Mouse (Mus musculus): ENCODE results near the gene Bmpr2. TPM values are rescaled to one million over a fixed set of nuclear protein-coding genes. Genes with fewer than 3 reads are reported as not detected.

Bmpr2 gene
- polyA plus RNA-seq, 1 experiment from 2014 or later: 17.2 TPM

GRCm38 (mm10) chr1:59809921-59810320 lies 46.7 kb downstream of the Bmpr2 start:
- no peak for ATAC-seq (ENCODE audit: insufficient number of reproducible peaks, insufficient read depth, low FRiP score, low read depth)
- no peaks in the 10 kb centered on the region for H3K27me3 ChIP-seq (ENCODE audit: control insufficient read depth, insufficient read depth, low read length)
- no peaks in the 10 kb centered on the region for H3K4me1 ChIP-seq (ENCODE audit: control insufficient read depth, insufficient read depth, low read length)
- H3K36me3 ChIP-seq (ENCODE audit: control insufficient read depth, insufficient read depth, low read length): no peaks in the 10 kb centered on the region; the same call in 1 of the 2 replicates
- no peak overlapping the region for H3K4me2 ChIP-seq (replicated peaks; ENCODE audit: low read depth, low read length)
- H3K9me3 ChIP-seq (ENCODE audit: control insufficient read depth, low read depth, low read length): no peaks in the 10 kb centered on the region
- no peak overlapping the region for H3K4me3 ChIP-seq (ENCODE audit: low read depth, low read length)
- no peak overlapping the region for H3K9ac ChIP-seq (replicated peaks; ENCODE audit: low read depth, low read length)
- 80% methylated on average over 2 of the region's 2 CpGs for WGBS
- H3K27ac ChIP-seq (ENCODE audit: low read length): no peak overlapping the region

- Histone ChIP-seq H3K36me3 (ENCODE audit: control insufficient read depth, insufficient read depth, low read length) (peaks cover 13% of the 10 kb centered on the region), H3K4me2 (replicated peaks; ENCODE audit: low read depth, low read length) (no peak overlapping the region), H3K4me1 (ENCODE audit: control insufficient read depth, insufficient read depth, low read length) (no peaks in the 10 kb centered on the region), H3K27me3 (ENCODE audit: control insufficient read depth, insufficient read depth, low read length) (no peaks in the 10 kb centered on the region), H3K9me3 (ENCODE audit: control insufficient read depth, low read depth, low read length) (no peaks in the 10 kb centered on the region), H3K4me3 (ENCODE audit: low read depth, low read length) (no peak overlapping the region), H3K27ac (ENCODE audit: low read length) (no peak overlapping the region), H3K9ac (replicated peaks; ENCODE audit: low read depth, low read length) (no peak overlapping the region)
- no peak for ATAC-seq (ENCODE audit: insufficient number of reproducible peaks, insufficient read depth, low FRiP score, low read depth)
- WGBS: 78% methylated on average over 4 of the region's 4 CpGs
These were observed 49.6 kb downstream of the Bmpr2 start for GRCm38 (mm10) chr1:59812782-59813181.

GRCm38 (mm10) chr1:59825421-59825820 lies 62.2 kb downstream of the Bmpr2 start:
- no peak for ATAC-seq (ENCODE audit: insufficient number of reproducible peaks, insufficient read depth, low FRiP score, low read depth)
- no peaks in the 10 kb centered on the region for H3K9me3 ChIP-seq (ENCODE audit: control insufficient read depth, low read depth, low read length)
- no peak overlapping the region for H3K4me3 ChIP-seq (ENCODE audit: low read depth, low read length)
- no peaks in the 10 kb centered on the region for H3K27me3 ChIP-seq (ENCODE audit: control insufficient read depth, insufficient read depth, low read length)
- no peak overlapping the region for H3K4me2 ChIP-seq (replicated peaks; ENCODE audit: low read depth, low read length)
- no peak overlapping the region for H3K9ac ChIP-seq (replicated peaks; ENCODE audit: low read depth, low read length)
- no peak overlapping the region for H3K27ac ChIP-seq (ENCODE audit: low read length)
- no peaks in the 10 kb centered on the region for H3K4me1 ChIP-seq (ENCODE audit: control insufficient read depth, insufficient read depth, low read length)
- peaks cover 2% of the 10 kb centered on the region; the same call in 1 of the 2 replicates for H3K36me3 ChIP-seq (ENCODE audit: control insufficient read depth, insufficient read depth, low read length)

- H3K9me3 ChIP-seq (ENCODE audit: control insufficient read depth, low read depth, low read length): no peaks in the 10 kb centered on the region
- H3K36me3 ChIP-seq (ENCODE audit: control insufficient read depth, insufficient read depth, low read length): peaks cover 2% of the 10 kb centered on the region; the same call in 1 of the 2 replicates
- 81% methylated on average over 8 of the region's 8 CpGs for WGBS
- no peak overlapping the region for H3K4me2 ChIP-seq (replicated peaks; ENCODE audit: low read depth, low read length)
- H3K27me3 ChIP-seq (ENCODE audit: control insufficient read depth, insufficient read depth, low read length): no peaks in the 10 kb centered on the region
- ATAC-seq (ENCODE audit: insufficient number of reproducible peaks, insufficient read depth, low FRiP score, low read depth): no peak
- H3K9ac ChIP-seq (replicated peaks; ENCODE audit: low read depth, low read length): no peak overlapping the region
- no peaks in the 10 kb centered on the region for H3K4me1 ChIP-seq (ENCODE audit: control insufficient read depth, insufficient read depth, low read length)
- no peak overlapping the region for H3K27ac ChIP-seq (ENCODE audit: low read length)
- no peak overlapping the region for H3K4me3 ChIP-seq (ENCODE audit: low read depth, low read length)
These were observed 63.4 kb downstream of the Bmpr2 start for GRCm38 (mm10) chr1:59826583-59826982.

- 75% methylated on average over 2 of the region's 2 CpGs for WGBS
- Histone ChIP-seq H3K4me3 (ENCODE audit: low read depth, low read length) (no peak overlapping the region), H3K9ac (replicated peaks; ENCODE audit: low read depth, low read length) (no peak overlapping the region)
These were observed 66.2 kb downstream of the Bmpr2 start for GRCm38 (mm10) chr1:59829410-59829809.

GRCm38 (mm10) chr1:59830194-59830593 lies 67.0 kb downstream of the Bmpr2 start:
- Histone ChIP-seq H3K36me3 (ENCODE audit: control insufficient read depth, insufficient read depth, low read length) (no peaks in the 10 kb centered on the region; the same call in 1 of the 2 replicates), H3K27ac (ENCODE audit: low read length) (no peak overlapping the region), H3K4me2 (replicated peaks; ENCODE audit: low read depth, low read length) (no peak overlapping the region), H3K27me3 (ENCODE audit: control insufficient read depth, insufficient read depth, low read length) (no peaks in the 10 kb centered on the region), H3K9ac (replicated peaks; ENCODE audit: low read depth, low read length) (no peak overlapping the region), H3K4me1 (ENCODE audit: control insufficient read depth, insufficient read depth, low read length) (0 out of 2 replicates have a peak, but pooled peaks cover 6% of the 10 kb centered on the region), H3K9me3 (ENCODE audit: control insufficient read depth, low read depth, low read length) (no peaks in the 10 kb centered on the region), H3K4me3 (ENCODE audit: low read depth, low read length) (no peak overlapping the region)
- no peak for ATAC-seq (ENCODE audit: insufficient number of reproducible peaks, insufficient read depth, low FRiP score, low read depth)
- WGBS: 70% methylated on average over 6 of the region's 6 CpGs

More at GRCm38 (mm10) chr1:59829410-59829809, 66.2 kb downstream of the Bmpr2 start:
- Histone ChIP-seq H3K27ac (ENCODE audit: low read length) (no peak overlapping the region), H3K9me3 (ENCODE audit: control insufficient read depth, low read depth, low read length) (no peaks in the 10 kb centered on the region), H3K4me1 (ENCODE audit: control insufficient read depth, insufficient read depth, low read length) (0 out of 2 replicates have a peak, but pooled peaks cover 6% of the 10 kb centered on the region), H3K27me3 (ENCODE audit: control insufficient read depth, insufficient read depth, low read length) (no peaks in the 10 kb centered on the region), H3K36me3 (ENCODE audit: control insufficient read depth, insufficient read depth, low read length) (no peaks in the 10 kb centered on the region; the same call in 1 of the 2 replicates), H3K4me2 (replicated peaks; ENCODE audit: low read depth, low read length) (no peak overlapping the region)
- ATAC-seq (ENCODE audit: insufficient number of reproducible peaks, insufficient read depth, low FRiP score, low read depth): no peak

GRCm38 (mm10) chr1:59833723-59834122 lies 70.5 kb downstream of the Bmpr2 start:
- WGBS: 4% methylated on average over 2 of the region's 2 CpGs
- Histone ChIP-seq H3K4me2 (replicated peaks; ENCODE audit: low read depth, low read length) (no peak overlapping the region), H3K9ac (replicated peaks; ENCODE audit: low read depth, low read length) (no peak overlapping the region), H3K4me1 (ENCODE audit: control insufficient read depth, insufficient read depth, low read length) (0 out of 2 replicates have a peak, but pooled peaks cover 6% of the 10 kb centered on the region), H3K36me3 (ENCODE audit: control insufficient read depth, insufficient read depth, low read length) (no peaks in the 10 kb centered on the region), H3K4me3 (ENCODE audit: low read depth, low read length) (no peak overlapping the region), H3K27me3 (ENCODE audit: control insufficient read depth, insufficient read depth, low read length) (no peaks in the 10 kb centered on the region), H3K27ac (ENCODE audit: low read length) (peak overlapping the region; percentile 44; the same call in 1 of the 2 replicates), H3K9me3 (ENCODE audit: control insufficient read depth, low read depth, low read length) (no peaks in the 10 kb centered on the region)
- ATAC-seq (ENCODE audit: insufficient number of reproducible peaks, insufficient read depth, low FRiP score, low read depth): no peak; the same call in 1 of the 2 replicates

GRCm38 (mm10) chr1:59848327-59848726 lies 85.1 kb downstream of the Bmpr2 start:
- H3K9ac ChIP-seq (replicated peaks; ENCODE audit: low read depth, low read length): no peak overlapping the region
- H3K27ac ChIP-seq (ENCODE audit: low read length): no peak overlapping the region
- no peak overlapping the region for H3K4me2 ChIP-seq (replicated peaks; ENCODE audit: low read depth, low read length)
- no peak overlapping the region for H3K4me3 ChIP-seq (ENCODE audit: low read depth, low read length)
- 81% methylated on average over 8 of the region's 8 CpGs for WGBS
- H3K9me3 ChIP-seq (ENCODE audit: control insufficient read depth, low read depth, low read length): no peaks in the 10 kb centered on the region
- H3K36me3 ChIP-seq (ENCODE audit: control insufficient read depth, insufficient read depth, low read length): peaks cover 17% of the 10 kb centered on the region; the same call in 1 of the 2 replicates
- no peaks in the 10 kb centered on the region for H3K27me3 ChIP-seq (ENCODE audit: control insufficient read depth, insufficient read depth, low read length)
- H3K4me1 ChIP-seq (ENCODE audit: control insufficient read depth, insufficient read depth, low read length): no peaks in the 10 kb centered on the region
- no peak for ATAC-seq (ENCODE audit: insufficient number of reproducible peaks, insufficient read depth, low FRiP score, low read depth)

- H3K4me1 ChIP-seq (ENCODE audit: control insufficient read depth, insufficient read depth, low read length): no peaks in the 10 kb centered on the region
- no peak for ATAC-seq (ENCODE audit: insufficient number of reproducible peaks, insufficient read depth, low FRiP score, low read depth)
- no peaks in the 10 kb centered on the region for H3K27me3 ChIP-seq (ENCODE audit: control insufficient read depth, insufficient read depth, low read length)
- H3K9me3 ChIP-seq (ENCODE audit: control insufficient read depth, low read depth, low read length): no peaks in the 10 kb centered on the region
- no peak overlapping the region for H3K4me2 ChIP-seq (replicated peaks; ENCODE audit: low read depth, low read length)
- no peak overlapping the region for H3K27ac ChIP-seq (ENCODE audit: low read length)
- no peak overlapping the region for H3K4me3 ChIP-seq (ENCODE audit: low read depth, low read length)
- no peak overlapping the region for H3K9ac ChIP-seq (replicated peaks; ENCODE audit: low read depth, low read length)
- WGBS: 95% methylated on average over 1 of the region's 1 CpGs
- H3K36me3 ChIP-seq (ENCODE audit: control insufficient read depth, insufficient read depth, low read length): peaks cover 18% of the 10 kb centered on the region
These were observed 95.8 kb downstream of the Bmpr2 start for GRCm38 (mm10) chr1:59859046-59859445.
